Mouse (Mus musculus) CD4-positive, CD25-positive, alpha-beta regulatory T cell, adult 9 weeks (primary cell): ENCODE measurements around the gene Asxl1. TPM values are rescaled to one million over a fixed set of nuclear protein-coding genes. Genes with fewer than 3 reads are reported as not detected.

ENCODE experiments used
- polyA plus RNA-seq: library from polyadenylated mRNA; unstranded; fragments of 100-300 nt; shearing (Covaris generic); gene quantifications from one replicate; pipeline ENCODE4 v1.2.1, GENCODE M21; 2017

Gene Asxl1
- 14.9 TPM for polyA plus RNA-seq

DNA sequence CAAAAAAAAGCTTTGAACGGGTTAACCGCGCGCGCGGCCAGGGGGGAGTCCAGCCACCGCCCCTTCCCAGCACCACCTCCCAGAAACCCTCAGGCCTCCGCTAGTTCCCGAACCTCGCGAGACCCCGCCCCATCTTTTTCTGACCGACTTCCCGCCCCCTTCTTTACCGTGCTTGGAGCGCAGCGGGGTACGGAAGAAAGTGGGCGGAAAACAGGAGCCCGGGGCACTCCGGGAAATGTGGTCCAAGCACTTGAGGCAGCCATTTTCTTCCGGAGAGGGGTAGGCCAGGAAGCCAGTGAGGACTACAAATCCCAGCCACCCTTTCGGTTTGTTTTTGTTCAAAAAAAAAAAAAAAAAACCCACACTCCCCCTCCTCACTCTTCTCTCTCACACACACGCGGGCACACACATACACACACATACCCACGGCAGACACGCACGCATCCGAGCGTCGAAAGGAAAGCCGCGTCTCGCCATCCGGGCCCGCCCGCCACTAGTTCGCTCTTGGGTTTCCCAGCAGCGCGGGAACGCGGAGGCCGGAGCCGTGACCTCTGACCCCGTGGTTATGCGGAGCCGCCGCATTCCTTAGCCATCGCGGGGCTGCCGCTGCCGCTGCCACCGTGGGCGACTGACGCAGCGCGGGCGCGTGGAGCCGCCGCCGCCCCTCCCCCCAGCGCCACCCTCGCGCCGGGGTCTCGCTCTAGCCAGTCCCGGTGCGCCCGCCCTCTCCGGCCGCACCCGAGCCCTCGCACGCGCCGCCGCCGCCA, at the start of gene Asxl1:
Gene Asxl1, plus strand, starts transcription at position 376 of the 767 bp plus-strand sequence.

Other genes with a start within 250 kb of the Asxl1 start
- 0.77 TPM for gene Hck, start 237.4 kb upstream of the Asxl1 start, polyA plus RNA-seq
- gene Tm9sf4, start 184.5 kb upstream of the Asxl1 start, polyA plus RNA-seq, result 71.9 TPM
- gene Tspyl3, start 120.4 kb upstream of the Asxl1 start, polyA plus RNA-seq, result 41.5 TPM
- 13.7 TPM for gene Plagl2, start 104.4 kb upstream of the Asxl1 start, polyA plus RNA-seq
- gene Pofut1, start 104.3 kb upstream of the Asxl1 start, polyA plus RNA-seq, result 23.5 TPM
- gene Kif3b, start 54.4 kb upstream of the Asxl1 start, polyA plus RNA-seq, result 26.7 TPM
- not detected for gene 4930404H24Rik, start 147.0 kb downstream of the Asxl1 start, polyA plus RNA-seq
- 4.4 TPM for gene Nol4l, start 184.1 kb downstream of the Asxl1 start, polyA plus RNA-seq